Mouse (Mus musculus): ENCODE data around the gene Rerg. TPM values are rescaled to one million over a fixed set of nuclear protein-coding genes. Genes with fewer than 3 reads are reported as not detected.

Rerg gene
- total RNA-seq, 2 experiments from 2014 or later, result 2.8 to 3.8 TPM

DNA sequence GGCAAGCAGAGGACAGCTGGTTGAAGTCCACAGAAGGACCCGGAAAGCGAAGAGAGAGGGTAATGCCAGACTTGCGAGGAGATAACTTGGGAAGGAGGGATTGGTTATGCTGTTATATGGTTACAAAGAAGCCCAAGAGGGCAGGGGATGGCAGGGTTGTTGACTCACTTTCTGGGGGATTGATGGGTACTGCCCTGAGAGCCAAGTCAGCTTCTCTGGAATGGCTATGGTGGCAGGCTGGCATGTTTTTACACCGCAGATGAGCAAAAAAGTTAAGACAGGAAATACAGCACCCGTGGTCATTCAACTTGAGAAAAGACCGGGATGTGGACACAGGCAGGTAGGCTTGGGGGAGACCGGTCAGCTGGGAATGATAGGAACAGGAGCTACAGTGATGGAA lies 7.8 kb downstream of the Rerg start:
- no peak for DNase-seq

DNA sequence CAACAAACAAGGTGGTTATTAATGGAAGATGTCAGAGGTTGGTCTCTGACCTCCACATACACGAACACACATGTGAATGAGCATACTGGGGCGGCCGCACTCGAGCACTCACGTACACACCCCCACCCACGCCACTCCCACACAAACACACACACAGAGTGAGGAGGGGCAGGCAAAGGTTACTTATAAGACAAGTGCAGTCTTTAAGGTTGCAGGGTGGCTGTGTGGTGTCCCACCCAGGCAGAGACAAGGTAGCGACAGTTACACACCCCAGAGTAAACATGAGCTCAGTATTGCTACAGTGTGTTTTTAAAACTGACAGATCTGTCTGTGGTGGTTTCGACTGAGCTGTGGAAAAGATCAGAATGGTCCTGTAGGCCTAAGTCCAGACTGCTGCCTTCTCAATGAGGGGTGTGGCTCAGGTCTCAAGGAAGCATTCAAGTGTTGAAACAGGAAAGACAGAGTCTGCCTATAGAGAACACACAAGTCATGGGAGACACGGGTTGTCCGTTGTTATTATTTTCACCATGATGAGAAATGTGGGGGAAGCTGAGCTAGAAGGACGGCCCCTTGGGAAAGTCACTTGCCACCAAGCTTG lies 8.7 kb downstream of the Rerg start:
- no peak for DNase-seq

DNA sequence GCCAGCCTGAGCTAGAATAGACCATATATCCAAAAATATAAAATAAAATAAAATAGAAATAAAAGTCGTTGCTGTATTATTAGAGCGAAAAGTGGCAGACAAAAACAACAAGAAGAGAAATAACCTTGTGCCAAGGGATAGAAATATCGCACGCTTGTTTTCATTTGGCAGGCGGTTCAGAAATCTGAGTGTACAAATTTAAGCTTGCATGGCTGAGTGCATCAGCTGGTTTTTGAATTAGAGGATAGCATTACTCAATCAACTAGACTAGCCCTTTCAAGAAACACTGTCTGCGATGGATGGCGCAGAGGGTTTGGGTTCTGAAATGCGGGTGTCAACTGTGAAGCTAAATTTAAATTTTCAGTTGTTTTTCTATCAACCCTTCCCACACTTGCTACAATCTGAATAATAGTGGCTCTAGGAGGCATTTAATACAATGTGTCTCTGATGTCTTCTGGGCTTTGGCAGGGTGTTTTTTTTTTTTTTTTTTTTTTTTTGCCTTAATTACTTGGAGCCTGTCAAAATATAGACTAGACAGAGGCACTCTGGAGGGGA lies 10.8 kb downstream of the Rerg start:
- DNase-seq, result no peak

DNA sequence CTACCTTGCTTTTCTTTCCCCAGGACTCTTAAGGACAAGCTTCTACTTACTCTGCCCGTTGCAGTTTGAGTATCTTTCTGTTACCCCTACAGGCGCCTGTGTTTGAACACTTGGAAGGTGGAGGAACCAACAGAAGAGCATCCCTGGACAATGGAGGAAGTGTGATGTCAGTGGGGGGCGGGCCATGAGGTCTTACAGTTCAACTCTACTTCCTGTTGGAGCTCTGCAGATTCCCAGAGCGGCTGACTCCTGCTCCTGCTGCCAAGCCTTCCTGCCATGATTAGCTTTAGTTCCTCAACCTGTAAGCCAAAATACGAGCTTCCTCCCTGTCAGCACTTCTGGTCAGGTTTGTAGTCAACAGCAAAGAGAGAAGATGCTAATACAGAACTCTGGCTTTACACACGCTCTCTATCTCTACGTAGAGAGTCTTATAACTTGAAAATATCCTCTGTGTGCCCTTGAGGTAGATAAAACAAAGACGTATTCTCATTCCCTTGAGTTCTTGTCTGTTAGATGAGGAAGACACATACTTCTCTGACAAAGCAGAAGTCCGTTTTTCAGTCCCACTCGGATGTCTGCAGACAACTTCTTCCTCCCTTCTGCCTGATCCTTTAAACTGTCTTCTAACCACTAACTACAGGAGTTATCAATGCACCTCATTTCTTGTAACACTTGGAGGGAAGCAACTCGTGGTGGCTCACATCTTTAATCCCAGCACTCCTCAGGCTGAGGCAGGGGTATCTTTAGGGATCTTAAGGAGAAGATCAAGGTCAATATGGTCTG lies 13.7 kb downstream of the Rerg start:
- peak; percentile 15 for DNase-seq

DNA sequence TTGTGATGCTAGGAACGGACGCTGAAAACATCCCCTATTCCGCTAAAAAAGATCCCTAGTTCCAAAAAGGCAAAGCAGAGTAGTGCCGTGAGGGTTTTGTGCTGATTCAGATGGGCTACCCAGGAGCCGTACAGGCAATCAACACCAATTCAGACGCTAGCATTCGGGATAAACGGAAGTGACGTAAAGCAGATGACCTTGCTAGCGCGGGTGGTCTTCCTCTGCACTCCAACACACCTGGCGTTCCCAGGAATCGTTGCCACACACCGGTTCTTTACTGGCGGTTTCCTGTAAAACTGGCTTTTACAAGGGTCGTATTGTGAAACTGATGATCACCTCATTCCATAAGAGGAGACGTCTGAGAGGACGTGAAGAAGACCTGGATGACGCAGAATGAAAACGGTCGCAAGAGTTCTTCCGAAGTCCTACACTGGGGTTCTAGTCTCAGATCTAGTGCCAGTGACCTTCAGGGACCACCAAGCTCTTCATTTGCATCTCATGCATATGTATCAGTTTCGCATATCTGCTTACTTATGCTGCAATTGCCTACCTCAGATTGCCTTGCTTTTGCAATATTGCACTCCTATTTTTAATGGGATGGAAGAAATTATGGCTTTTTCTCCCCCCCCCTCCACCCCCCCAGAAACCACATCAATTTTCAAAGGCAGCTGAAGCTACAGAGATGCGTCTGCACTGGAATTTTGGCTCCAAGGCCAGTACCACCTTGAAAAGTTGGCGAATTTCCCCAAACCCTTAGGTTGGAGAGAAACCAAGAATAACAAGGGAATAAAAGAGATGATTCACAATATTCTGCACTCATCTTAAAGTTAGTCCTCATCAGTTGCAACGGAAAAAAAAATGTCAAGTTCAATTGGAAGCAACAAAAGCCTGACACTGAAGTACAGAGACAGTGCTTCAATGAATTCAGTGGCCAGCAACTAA lies 14.8 kb downstream of the Rerg start:
- DNase-seq, result no peak

DNA sequence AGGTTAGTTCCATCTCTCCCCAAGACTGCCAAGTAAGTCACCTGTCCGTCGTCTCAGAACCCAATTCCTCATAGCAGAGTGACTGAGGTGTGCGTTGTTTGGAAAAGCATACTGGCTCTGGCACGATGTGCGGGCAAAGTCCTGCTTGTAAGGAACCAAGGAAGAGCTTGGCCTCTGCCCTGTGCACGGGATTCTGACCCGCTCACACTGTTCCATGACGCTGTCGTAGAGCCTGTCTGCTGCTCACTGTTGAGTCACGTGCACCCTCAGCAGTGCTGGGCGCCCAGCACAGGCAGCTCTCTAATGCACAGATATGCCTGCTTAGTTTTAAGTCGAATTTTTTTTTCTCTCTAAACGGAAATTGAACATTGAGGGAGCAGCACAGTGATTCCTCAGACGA lies 17.3 kb downstream of the Rerg start:
- DNase-seq, result no peak

DNA sequence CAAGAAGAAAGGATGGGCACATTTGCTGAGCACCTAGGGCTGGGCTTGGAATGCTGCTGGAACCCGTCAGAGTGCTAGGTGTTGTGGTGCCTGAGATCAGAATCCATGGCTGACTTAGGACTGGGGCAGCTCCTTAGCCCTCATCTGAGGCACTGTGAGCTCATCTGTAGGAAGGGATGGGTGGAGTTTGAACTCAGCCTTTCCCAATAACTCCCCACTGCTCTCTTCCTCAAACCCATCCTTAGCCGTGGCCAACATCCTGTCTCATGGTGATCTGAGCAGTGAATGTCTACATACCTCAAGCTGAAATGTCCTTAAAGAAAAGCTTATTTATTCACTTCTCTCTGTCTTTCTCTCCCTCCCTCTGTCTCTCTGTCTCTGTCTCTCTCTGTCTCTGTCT lies 19.3 kb downstream of the Rerg start:
- no peak for DNase-seq

DNA sequence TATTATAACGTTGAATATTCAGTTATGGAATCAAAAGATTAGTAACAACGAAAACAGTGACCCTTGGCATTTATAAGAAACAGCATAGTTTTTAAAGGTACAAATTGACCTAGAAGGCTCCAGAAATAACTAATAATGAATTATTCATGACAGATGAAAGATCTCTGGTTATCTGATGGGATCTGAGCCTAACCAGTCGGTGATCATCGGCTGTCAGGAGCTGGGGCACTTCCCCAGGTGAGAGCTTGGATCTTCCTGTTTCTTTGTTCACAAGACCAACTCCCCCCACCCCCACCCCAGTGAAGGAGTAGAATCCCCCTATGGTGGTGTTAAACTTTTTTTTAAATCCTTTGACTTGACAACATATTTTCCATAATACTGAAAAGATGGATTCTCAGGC lies 20.5 kb downstream of the Rerg start:
- no peak for DNase-seq

DNA sequence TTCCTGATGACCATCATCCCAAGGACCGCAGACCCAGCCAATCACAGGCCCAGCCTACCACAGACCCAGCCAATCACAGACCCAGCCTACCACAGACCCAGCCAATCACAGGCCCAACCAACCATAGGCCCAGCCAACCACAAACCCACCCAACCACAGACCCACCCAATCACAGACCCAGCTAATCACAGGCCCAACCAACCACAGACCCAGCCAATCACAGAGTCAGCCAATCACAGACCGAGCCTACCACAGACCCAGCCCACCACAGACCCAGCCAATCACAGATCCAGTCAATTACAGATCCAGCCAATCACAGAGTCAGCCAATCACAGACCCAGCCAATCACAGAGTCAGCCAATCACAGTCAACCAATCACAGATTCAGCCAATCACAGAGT lies 23.4 kb downstream of the Rerg start:
- no peak for DNase-seq

DNA sequence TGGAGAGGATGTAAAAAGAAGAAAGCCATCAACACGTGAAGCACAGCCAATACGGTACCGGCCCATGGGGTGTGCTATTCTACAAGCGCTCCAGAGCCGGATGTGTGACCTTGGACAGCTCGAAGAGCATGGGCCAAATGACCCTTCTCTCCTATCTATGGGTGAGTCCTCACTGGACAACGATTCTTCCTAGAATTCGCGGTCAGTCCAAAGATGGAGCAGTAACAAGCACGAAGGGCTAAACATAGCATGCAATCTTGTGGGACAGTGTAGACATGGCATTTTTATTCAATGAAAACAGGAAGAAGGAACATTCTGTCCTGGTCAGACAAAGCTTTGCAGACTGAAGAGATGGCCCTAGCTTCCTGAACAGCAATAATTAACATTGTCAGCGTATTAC lies 24.7 kb downstream of the Rerg start:
- no peak for DNase-seq

DNA sequence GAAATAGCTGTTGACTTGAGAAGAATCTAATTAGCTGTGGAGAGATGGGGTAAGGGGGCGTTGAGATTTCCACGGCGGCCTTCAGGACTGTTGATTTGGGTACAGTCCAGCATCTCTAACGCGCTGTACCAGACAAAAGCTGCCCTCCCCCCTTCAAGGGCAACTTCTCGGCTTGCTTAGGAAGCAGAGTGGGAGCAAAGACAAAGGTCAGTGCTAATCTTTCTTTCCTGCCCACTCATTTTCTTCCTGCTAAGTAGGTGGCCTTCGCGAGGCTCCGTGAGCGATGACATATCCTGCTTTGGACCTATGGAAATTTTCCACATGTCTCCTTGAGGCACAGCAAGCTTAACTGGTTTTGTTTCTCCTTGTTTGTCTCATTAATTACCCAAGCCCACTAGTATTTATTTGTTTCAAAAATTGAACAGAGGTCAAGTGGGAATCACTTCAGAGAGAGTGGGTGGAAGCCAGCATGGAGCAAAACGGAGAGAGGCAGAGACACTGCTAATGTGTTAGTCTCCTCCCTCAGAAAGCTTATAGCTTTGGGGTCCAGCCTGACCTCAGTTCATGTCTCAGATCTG lies 25.2 kb downstream of the Rerg start:
- no peak for DNase-seq

DNA sequence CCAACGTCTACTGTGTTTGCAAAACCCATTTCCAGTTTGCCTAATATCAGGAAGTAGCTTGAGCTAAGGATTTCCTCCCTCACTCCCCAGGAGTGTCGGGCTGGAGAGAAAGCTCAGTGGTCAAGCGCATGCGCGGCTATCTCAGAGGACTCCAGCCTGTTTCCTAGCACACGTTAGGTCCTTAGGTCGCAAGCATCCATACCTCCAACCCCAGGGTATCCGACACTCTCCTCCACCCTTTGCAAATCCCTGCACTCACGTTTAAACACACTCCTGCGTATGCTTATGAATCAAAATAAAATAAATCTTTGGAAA lies 25.8 kb downstream of the Rerg start:
- no peak for DNase-seq

DNA sequence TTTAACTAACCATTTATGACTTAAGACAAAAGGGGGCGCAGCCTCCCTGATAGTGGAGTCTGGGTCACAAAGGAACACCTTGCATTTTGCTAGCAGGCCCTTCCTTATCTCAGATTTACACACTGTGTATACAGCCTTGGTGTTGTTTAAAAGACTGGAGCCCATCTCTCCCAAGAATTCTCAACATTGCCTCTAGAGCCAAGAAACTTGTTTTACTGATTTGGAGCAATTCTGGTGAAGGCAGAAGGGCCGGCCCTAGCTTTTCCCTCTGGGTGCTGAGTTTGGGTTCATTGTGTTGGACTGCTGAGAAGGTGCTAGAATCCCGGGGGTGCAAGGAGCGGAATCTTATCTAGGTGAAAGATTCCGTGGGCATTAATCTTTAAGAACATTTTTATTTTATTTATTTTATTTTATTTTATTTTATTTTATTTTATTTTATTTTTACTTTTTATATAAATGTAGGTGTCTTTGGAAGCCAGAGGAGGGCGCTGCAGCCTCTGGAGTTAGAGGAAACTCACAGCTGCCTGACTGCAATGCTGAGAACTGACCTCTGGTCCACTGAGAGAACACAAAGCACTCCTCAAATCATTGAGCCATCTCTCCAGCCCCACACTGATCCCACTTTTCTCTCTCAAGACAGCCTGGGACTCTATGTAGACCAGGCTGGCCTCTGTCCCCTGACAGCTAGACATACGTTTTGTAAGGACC lies 26.3 kb downstream of the Rerg start:
- no peak for DNase-seq

DNA sequence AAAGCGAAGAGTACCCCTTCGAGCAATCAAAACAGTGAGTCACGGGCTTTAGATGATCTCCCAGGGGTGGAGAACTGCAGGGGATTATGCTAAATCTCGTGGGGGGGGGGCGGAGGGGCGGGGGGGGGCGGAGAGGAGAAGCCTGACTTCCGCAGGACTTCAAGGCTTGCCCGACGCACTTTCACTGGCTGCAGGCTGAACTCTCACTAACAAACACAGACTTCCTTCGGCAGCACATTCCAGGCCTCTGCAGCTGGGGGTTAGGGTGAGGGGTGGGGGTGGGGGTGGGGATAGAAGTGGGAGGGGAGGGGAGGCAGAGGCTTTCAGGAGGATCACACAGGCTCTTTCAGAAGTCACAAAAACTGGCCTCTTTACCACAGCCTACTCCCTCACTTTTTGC lies 27.5 kb downstream of the Rerg start:
- no peak for DNase-seq

DNA sequence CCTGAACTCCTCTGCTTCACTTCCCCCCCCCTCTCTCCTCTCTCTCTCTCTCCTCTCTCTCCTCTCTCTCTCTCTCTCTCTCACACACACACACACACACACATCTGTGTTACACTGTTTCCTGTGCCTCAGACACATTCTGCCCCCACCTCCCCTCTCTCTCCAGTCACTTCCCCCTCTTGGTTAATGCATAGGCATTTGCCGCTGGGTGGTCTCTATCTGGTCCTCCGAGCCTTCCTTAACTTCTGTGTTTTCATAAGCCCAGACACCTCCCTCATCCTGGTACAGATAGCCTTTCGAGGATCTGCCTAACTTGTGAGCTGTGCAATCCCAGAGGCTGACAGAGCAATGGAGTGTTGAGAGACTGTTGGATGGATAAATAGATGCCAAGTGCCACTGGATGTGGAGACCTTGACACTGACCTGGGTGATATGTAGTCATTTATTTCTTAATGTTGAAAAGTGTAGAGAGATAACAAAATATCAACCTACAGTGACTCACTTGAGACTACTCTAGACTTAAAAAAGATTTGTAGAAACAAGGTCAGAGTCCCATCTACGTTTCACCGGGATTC lies 29.0 kb downstream of the Rerg start:
- no peak for DNase-seq

DNA sequence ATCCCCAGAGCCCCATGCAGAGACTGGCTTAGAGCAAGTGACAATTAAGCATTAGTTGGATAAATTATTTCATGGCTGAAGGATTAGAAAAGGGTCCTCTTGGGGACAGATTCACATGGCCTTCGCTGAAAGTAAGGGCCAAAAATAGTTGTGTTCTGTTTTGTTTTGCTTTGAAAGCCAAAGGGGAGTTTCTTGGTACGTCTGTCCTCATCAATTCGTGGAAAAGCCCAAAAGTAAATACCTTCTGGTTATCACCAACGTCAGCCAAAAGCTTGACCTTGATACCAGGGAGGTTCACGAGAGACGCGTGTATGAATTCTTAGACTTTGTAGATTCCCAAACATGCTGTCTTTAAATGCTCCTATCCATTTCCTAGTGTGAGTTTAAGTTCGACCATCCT lies 31.5 kb downstream of the Rerg start:
- DNase-seq, result no peak

DNA sequence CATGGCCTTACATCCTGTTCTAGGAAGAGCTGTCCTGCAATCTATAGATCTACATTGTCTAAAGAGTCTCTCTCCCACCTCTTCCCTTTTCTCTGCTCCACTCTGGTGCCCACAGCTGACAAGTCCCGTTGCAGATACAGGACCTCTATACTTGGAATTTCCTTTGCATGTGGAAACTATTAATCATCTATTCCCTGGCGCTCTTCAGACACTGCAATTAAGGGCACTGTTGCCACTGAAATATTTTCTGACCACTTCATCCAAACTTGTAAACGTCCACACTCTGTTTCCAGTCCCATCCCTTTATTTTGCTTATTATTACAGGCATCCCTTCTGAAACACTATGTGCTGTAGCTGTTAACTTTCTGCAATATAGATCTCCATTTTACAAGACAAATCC lies 31.9 kb downstream of the Rerg start:
- DNase-seq, result no peak

DNA sequence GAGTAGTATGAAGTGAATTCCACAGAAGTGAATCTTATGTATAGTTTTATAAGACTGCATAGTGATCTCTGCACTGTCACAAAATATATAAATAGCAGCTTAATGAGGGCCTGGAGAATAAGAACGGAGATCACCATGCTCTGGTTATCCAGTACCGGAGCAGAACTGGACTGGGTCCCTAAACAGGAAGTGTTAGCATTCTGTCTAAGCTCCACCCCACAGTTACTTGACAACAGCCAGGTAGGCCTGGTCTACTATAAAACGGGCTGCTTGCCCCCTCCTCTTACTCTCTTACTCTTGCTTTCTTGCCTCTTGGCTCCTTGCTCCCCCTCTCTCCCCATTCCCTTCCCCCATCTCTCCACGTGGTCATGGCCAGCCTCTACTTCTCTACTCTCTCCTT lies 33.9 kb downstream of the Rerg start:
- DNase-seq, result no peak

DNA sequence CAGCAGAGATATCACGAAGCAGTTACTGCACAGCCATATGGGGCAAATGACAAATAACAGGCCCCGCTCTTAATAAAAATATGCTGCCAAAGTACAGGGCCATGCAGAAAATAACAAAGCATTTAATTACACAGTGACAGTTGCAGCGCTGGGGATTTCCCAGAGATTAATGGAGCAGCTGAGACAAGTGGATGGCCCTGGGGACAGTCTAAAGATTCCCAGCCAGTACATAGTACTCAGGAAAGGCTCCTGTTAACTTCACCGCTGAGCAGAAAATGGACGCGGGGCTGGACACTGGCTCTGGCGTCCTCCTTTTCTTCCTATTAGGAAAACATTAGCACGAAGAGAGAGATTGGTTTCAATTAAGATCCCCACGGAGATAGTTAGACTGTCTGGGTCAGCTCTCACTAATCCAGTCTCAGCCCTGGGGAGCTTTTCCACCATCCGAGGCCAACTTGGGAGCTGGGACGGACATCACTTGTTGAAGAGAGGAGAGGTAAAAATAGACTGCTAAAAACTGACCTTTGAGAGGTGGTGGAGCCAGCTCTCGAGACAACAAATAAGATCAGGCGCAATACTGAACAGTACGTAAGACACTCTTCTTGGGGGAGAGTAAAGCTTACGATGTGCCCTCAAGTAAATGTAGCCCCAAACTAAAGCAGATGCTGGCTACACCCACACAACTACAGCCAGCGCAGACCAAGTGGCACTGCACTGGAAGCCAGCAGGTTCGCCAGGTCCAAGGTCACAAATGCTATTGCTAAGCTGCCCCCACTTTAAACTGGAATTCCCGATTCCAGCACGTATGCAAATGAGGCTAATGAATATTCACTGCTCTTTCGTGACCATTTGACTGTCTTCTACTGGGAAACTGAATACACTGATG lies 34.5 kb downstream of the Rerg start:
- no peak for DNase-seq

DNA sequence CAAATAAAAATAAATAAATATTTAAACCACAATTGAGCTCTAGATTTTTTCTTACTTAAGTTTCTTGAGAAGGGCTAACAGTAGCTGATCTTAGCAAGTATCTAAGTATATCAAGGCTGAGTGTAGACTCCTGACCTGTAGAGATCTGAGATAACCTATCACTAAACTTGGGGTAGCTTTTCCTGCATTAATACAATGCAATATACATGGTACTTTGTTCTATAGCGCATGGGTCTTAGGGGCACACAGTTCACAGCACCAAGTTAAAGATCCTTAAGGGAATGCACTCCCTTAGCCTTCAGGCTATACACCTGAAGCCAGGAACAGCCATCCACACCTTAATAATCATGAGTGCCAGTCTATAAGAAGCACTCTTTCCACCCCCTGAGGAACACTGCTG lies 38.5 kb downstream of the Rerg start:
- DNase-seq, result no peak

DNA sequence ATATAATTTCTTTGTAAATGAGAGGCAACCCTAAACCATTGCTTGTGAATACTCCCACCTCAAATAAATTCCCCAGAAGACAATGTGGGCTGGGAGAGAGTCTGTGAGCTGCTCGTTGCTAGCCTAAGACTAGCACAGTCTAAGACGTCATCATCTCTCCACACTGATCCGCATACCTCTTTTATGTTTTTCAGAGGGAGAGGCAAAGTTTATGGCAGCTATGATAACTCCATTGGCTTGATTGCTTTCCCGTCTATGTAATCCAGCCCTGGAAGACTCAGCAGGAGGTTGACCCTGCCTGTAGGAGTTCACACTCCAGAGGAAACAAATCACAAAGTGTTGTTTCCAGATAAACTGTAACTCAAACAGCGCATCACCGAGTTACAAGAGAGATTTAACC lies 38.9 kb downstream of the Rerg start:
- no peak for DNase-seq
